Mouse (Mus musculus) thymus, postnatal 10 days (tissue): ENCODE data around the gene Grin2a.

ENCODE experiments used
- DNase-seq, 2 experiments: peaks; one replicate each; pipeline ENCODE4 v3.0.0; 2021; ENCODE audit warnings: low spot score in 2 of 2

The Grin2a gene

GRCm38 (mm10) chr16:9865039-9865438 lies 130.3 kb downstream of the Grin2a start:
- no peak for DNase-seq

GRCm38 (mm10) chr16:9857758-9858157 lies 137.6 kb downstream of the Grin2a start:
- no peak for DNase-seq

GRCm38 (mm10) chr16:9851265-9851988 lies 143.9 kb downstream of the Grin2a start:
- DNase-seq: no peak

- DNase-seq: no peak
These were observed 153.9 kb downstream of the Grin2a start for GRCm38 (mm10) chr16:9841496-9841895.

- no peak for DNase-seq
These were observed 158.8 kb downstream of the Grin2a start for GRCm38 (mm10) chr16:9836542-9836941.

GRCm38 (mm10) chr16:9834236-9834635 lies 161.1 kb downstream of the Grin2a start:
- DNase-seq: no peak

GRCm38 (mm10) chr16:9825110-9825483 lies 170.3 kb downstream of the Grin2a start:
- no peak for DNase-seq

- no peak for DNase-seq
These were observed 170.8 kb downstream of the Grin2a start for GRCm38 (mm10) chr16:9824436-9825109.

GRCm38 (mm10) chr16:9823686-9824085 lies 171.7 kb downstream of the Grin2a start:
- DNase-seq: no peak

GRCm38 (mm10) chr16:9819508-9819907 lies 175.9 kb downstream of the Grin2a start:
- DNase-seq: no peak

- no peak for DNase-seq
These were observed 194.0 kb downstream of the Grin2a start for GRCm38 (mm10) chr16:9801338-9801737.

GRCm38 (mm10) chr16:9800221-9800620 lies 195.1 kb downstream of the Grin2a start:
- no peak for DNase-seq

- no peak for DNase-seq
These were observed 202.4 kb downstream of the Grin2a start for GRCm38 (mm10) chr16:9792976-9793375.

GRCm38 (mm10) chr16:9786261-9786660 lies 209.1 kb downstream of the Grin2a start:
- DNase-seq: no peak

- DNase-seq: no peak
These were observed 209.5 kb downstream of the Grin2a start for GRCm38 (mm10) chr16:9785821-9786220.

- no peak for DNase-seq
These were observed 226.4 kb downstream of the Grin2a start for GRCm38 (mm10) chr16:9768981-9769380.

- no peak for DNase-seq
These were observed 227.0 kb downstream of the Grin2a start for GRCm38 (mm10) chr16:9768356-9768755.

- DNase-seq: no peak
These were observed 227.4 kb downstream of the Grin2a start for GRCm38 (mm10) chr16:9767946-9768345.

- no peak for DNase-seq
These were observed 231.3 kb downstream of the Grin2a start for GRCm38 (mm10) chr16:9764086-9764485.

- no peak for DNase-seq
These were observed 235.0 kb downstream of the Grin2a start for GRCm38 (mm10) chr16:9760347-9760746.

- no peak for DNase-seq
These were observed 238.5 kb downstream of the Grin2a start for GRCm38 (mm10) chr16:9756849-9757248.

GRCm38 (mm10) chr16:9754061-9754460 lies 241.3 kb downstream of the Grin2a start:
- no peak for DNase-seq

- DNase-seq: no peak
These were observed 242.3 kb downstream of the Grin2a start for GRCm38 (mm10) chr16:9753045-9753444.
